In genomic region chr9:106319095-106319494, GRCm38 (mm10) we compare ENCODE assay signal across 11 mouse cellular contexts. TPM values are rescaled to one million over a fixed set of nuclear protein-coding genes. Genes with fewer than 3 reads are reported as not detected.
DNase-seq lines count a peak whose midpoint lies in the region; ATAC-seq lines count a peak whose summit lies in the region.
"Had no signal": no experiment of that assay in that cellular context is flagged by ENCODE, and none has a peak within 500 bp of the region (broad histone marks: within the 10 kb centered on the region; RNA-seq: fewer than 3 reads in every experiment).

No protein-coding gene starts in this region.

- no peak overlapping the region for H3K9ac ChIP-seq in hindbrain, embryonic 12.5 days
- no peak overlapping the region for H3K9ac ChIP-seq in heart, embryonic 14.5 days (ENCODE audit: low read length)
- H3K9ac ChIP-seq: hindbrain, embryonic 15.5 days had no signal

- no peaks in the 10 kb centered on the region for H3K27me3 ChIP-seq in hindbrain, embryonic 10.5 days (ENCODE audit: insufficient read depth, poor library complexity, severe bottlenecking)
- no peaks in the 10 kb centered on the region for H3K27me3 ChIP-seq in hindbrain, embryonic 12.5 days
- H3K27me3 ChIP-seq in heart, embryonic 14.5 days (ENCODE audit: control insufficient read depth, insufficient read depth, low read length): no peaks in the 10 kb centered on the region
- H3K27me3 ChIP-seq: hindbrain, embryonic 15.5 days had no signal

- 53% methylated on average over 2 of the region's 2 CpGs for WGBS in hindbrain, embryonic 10.5 days
- WGBS in hindbrain, embryonic 12.5 days: 58% methylated on average over 2 of the region's 2 CpGs
- WGBS in heart, embryonic 14.5 days: 16% methylated on average over 2 of the region's 2 CpGs

- peaks cover 13% of the 10 kb centered on the region for H3K4me1 ChIP-seq in hindbrain, embryonic 10.5 days (replicated peaks)
- H3K4me1 ChIP-seq in hindbrain, embryonic 12.5 days: peaks cover 11% of the 10 kb centered on the region
- H3K4me1 ChIP-seq in brown adipose tissue, adult 24 weeks (ENCODE audit: control insufficient read depth, insufficient read depth, insufficient read length, low read length): peaks cover 12% of the 10 kb centered on the region
- H3K4me1 ChIP-seq in heart, embryonic 14.5 days (ENCODE audit: control insufficient read depth in 2 of 2, insufficient read depth in 2 of 2, low read length in 2 of 2): peaks cover 22 to 33% of the 10 kb centered on the region in 2 experiments
- H3K4me1 ChIP-seq: hindbrain, embryonic 15.5 days had no signal

- no peaks in the 10 kb centered on the region for H3K36me3 ChIP-seq in hindbrain, embryonic 10.5 days
- H3K36me3 ChIP-seq in hindbrain, embryonic 12.5 days: no peaks in the 10 kb centered on the region
- no peaks in the 10 kb centered on the region for H3K36me3 ChIP-seq in heart, embryonic 14.5 days (ENCODE audit: control insufficient read depth, insufficient read depth, low read length)
- H3K36me3 ChIP-seq: hindbrain, embryonic 15.5 days had no signal

- no peak for ATAC-seq in hindbrain, embryonic 12.5 days (ENCODE audit: low FRiP score)
- peak; percentile 27; the same call in 1 of the 2 replicates for ATAC-seq in heart, embryonic 14.5 days (ENCODE audit: insufficient number of reproducible peaks, insufficient read depth, low FRiP score, low read depth)

- DNase-seq in hindbrain, embryonic 10.5 days (ENCODE audit: low spot score): no peak
- DNase-seq in adipocyte (ENCODE audit: low spot score): peak; percentile 35
- no peak for DNase-seq in gastrocnemius, postnatal 4 days (ENCODE audit: low spot score in 2 of 2)
- DNase-seq in thymus, postnatal 14 days: no peak
- DNase-seq in kidney, postnatal 25 days: no peak
- DNase-seq: cerebellum, adult 2 months; lung, adult 2 months had no signal

- H3K4me2 ChIP-seq in hindbrain, embryonic 12.5 days (replicated peaks): no peak overlapping the region
- H3K4me2 ChIP-seq in heart, embryonic 14.5 days (ENCODE audit: low read length): no peak overlapping the region
- H3K4me2 ChIP-seq: hindbrain, embryonic 15.5 days had no signal

- H3K4me3 ChIP-seq in hindbrain, embryonic 10.5 days: no peak overlapping the region
- no peak overlapping the region for H3K4me3 ChIP-seq in hindbrain, embryonic 12.5 days
- no peak overlapping the region for H3K4me3 ChIP-seq in brown adipose tissue, adult 24 weeks (ENCODE audit: insufficient read depth, low read depth, low read length)
- no peak overlapping the region for H3K4me3 ChIP-seq in heart, embryonic 14.5 days (ENCODE audit: control insufficient read depth in 1 of 2, insufficient read depth in 1 of 2, low read depth in 1 of 2, low read length in 2 of 2)
- H3K4me3 ChIP-seq: hindbrain, embryonic 15.5 days had no signal

- H3K27ac ChIP-seq in hindbrain, embryonic 10.5 days: peak overlapping the region; percentile 51
- H3K27ac ChIP-seq in hindbrain, embryonic 12.5 days: no peak overlapping the region
- H3K27ac ChIP-seq in brown adipose tissue, adult 24 weeks (replicated peaks; ENCODE audit: low read depth, low read length): peak overlapping the region; percentile 50; the same call in 1 of the 2 replicates
- H3K27ac ChIP-seq in heart, embryonic 14.5 days (replicated peaks in 1 of 2; ENCODE audit: control insufficient read depth in 1 of 2, insufficient read depth in 1 of 2, low read depth in 2 of 2, low read length in 2 of 2): peak overlapping the region; percentile 48 to 66
- H3K27ac ChIP-seq: hindbrain, embryonic 15.5 days had no signal

- H3K9me3 ChIP-seq in hindbrain, embryonic 10.5 days: no peaks in the 10 kb centered on the region
- H3K9me3 ChIP-seq in hindbrain, embryonic 12.5 days (replicated peaks): no peaks in the 10 kb centered on the region
- H3K9me3 ChIP-seq in heart, embryonic 14.5 days (ENCODE audit: control insufficient read depth, low read length): no peaks in the 10 kb centered on the region
- H3K9me3 ChIP-seq: hindbrain, embryonic 15.5 days had no signal

RNA-seq across cellular contexts. Expression of gene Poc1a, which starts 38.2 kb away (rescaled TPM):
- 36.7 and 41.8 TPM in 2 replicates for polyA plus RNA-seq in hindbrain, embryonic 10.5 days (2016; fragmentation: Nextera tagmentation; extraction: Ambion mirVana)
- 15.4 and 16.4 TPM in 2 replicates for polyA plus RNA-seq in hindbrain, embryonic 12.5 days (2016; fragmentation: Nextera tagmentation; extraction: Ambion mirVana)
- 9.4 and 12.7 TPM in 2 replicates for polyA plus RNA-seq in brown adipose tissue, adult 24 weeks (2012; ENCODE audit: insufficient read depth, insufficient read length, missing spikeins)
- 24.0 and 24.3 TPM in 2 replicates for polyA plus RNA-seq in heart, embryonic 14.5 days (2014; fragmentation: Nextera tagmentation; extraction: Ambion mirVana)
- total RNA-seq in gastrocnemius, postnatal 4 days (2021): 1 to 10 TPM; 5.4 to 5.8 TPM

RNA-seq across cellular contexts. Expression of gene Dusp7, which starts 49.3 kb away (rescaled TPM):
- polyA plus RNA-seq in hindbrain, embryonic 10.5 days (2016; fragmentation: Nextera tagmentation; extraction: Ambion mirVana): 16.1 and 16.6 TPM in 2 replicates
- polyA plus RNA-seq in hindbrain, embryonic 12.5 days (2016; fragmentation: Nextera tagmentation; extraction: Ambion mirVana): 25.5 and 26.9 TPM in 2 replicates
- 17.5 and 21.8 TPM in 2 replicates for polyA plus RNA-seq in brown adipose tissue, adult 24 weeks (2012; ENCODE audit: insufficient read depth, insufficient read length, missing spikeins)
- polyA plus RNA-seq in heart, embryonic 14.5 days (2014; fragmentation: Nextera tagmentation; extraction: Ambion mirVana): 16.4 and 19.8 TPM in 2 replicates
- total RNA-seq in gastrocnemius, postnatal 4 days (2021): 10 to 100 TPM; 23.9 to 25.5 TPM
